Mouse (Mus musculus): ENCODE data around the gene Sec22b. TPM values are rescaled to one million over a fixed set of nuclear protein-coding genes. Genes with fewer than 3 reads are reported as not detected.

Gene Sec22b
- polyA plus RNA-seq, 1 experiment from 2014 or later = 89.3 TPM

DNA sequence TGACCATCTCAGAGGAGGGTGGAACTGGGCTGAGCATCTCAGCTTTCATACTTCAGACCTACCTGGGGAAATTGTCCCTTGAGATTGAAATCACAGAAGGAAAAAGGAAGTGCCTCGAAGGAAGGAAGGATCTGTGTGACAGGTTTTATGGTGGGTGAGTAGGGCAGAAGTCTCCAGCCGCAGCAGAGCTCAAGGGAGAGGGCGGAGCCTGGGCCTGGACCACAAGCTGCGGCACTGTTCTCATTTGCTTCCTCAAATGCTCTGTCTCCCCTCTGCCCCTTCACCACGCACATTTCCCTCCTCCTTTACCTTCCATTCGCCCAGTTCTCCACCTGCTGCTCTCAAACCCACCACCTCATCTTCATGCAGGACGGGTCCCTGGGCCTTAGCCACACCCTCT lies 70.1 kb downstream of the Sec22b start:
- 30% methylated on average over 7 of the region's 7 CpGs for WGBS
- ATAC-seq (replicated peaks) = no peak
- Histone ChIP-seq H3K4me1 (no peaks in the 10 kb centered on the region), H3K36me3 (replicated peaks) (no peaks in the 10 kb centered on the region), H3K9ac (no peak overlapping the region), H3K4me2 (no peak overlapping the region), H3K27ac (no peak overlapping the region), H3K9me3 (no peaks in the 10 kb centered on the region), H3K27me3 (replicated peaks) (no peaks in the 10 kb centered on the region), H3K4me3 (no peak overlapping the region)

DNA sequence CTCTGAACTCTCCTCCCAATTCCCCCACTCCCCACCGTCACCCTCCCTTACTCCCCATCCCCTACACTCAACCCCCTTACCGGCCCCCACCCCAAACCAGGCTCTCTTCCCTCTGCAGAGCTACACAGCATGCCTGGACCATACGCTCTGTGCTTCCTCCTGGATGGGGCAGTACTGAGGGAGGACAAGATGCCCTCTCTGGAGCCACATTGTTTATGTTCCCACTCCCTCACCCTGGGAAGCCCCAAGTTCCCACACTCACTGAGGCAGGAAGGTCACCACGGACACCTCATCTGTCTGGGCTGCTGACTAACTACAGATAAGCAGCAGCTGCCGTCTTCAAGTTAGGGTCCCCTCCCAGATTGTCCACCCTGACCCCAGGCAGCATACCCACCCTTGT lies 71.2 kb downstream of the Sec22b start:
- Histone ChIP-seq H3K4me2 (no peak overlapping the region), H3K9ac (no peak overlapping the region), H3K9me3 (no peaks in the 10 kb centered on the region), H3K4me1 (no peaks in the 10 kb centered on the region), H3K27ac (no peak overlapping the region), H3K36me3 (replicated peaks) (no peaks in the 10 kb centered on the region), H3K27me3 (replicated peaks) (no peaks in the 10 kb centered on the region), H3K4me3 (no peak overlapping the region)
- 0 out of 2 replicates have a peak, but pooled peaks have one; percentile 20 for ATAC-seq (replicated peaks)
- WGBS = 57% methylated on average over 5 of the region's 5 CpGs

DNA sequence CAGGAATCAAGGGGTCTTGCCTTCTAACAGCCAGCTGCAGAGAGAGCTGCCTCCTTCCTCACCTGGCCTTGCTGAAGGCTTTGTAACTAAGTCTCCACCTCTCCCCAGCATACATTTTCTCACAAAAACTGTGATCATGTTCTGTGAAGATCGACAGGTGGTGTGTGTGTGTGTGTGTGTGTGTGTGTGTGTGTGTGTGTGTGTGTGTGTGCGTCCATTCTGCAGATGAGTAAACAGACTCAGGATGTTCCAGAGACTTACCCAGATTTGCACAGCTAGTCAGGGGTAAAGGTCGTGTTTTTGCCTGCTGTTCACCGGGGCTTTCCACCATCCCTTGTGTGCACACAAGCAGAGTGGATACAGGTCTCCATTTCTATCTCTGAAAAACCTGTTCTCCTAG lies 71.7 kb downstream of the Sec22b start:
- H3K4me3 ChIP-seq = no peak overlapping the region
- no peak overlapping the region for H3K27ac ChIP-seq
- H3K9me3 ChIP-seq = no peaks in the 10 kb centered on the region
- no peaks in the 10 kb centered on the region for H3K4me1 ChIP-seq
- no peak overlapping the region for H3K4me2 ChIP-seq
- 91% methylated on average over 4 of the region's 4 CpGs for WGBS
- ATAC-seq (replicated peaks) = no peak
- no peaks in the 10 kb centered on the region for H3K27me3 ChIP-seq (replicated peaks)
- H3K36me3 ChIP-seq (replicated peaks) = no peaks in the 10 kb centered on the region
- H3K9ac ChIP-seq = no peak overlapping the region

Other genes with a start within 250 kb of the Sec22b start
- gene Prkab2, start 243.0 kb upstream of the Sec22b start, polyA plus RNA-seq (2015; fragmentation: Nextera tagmentation; extraction: Ambion mirVana) = 12.4 and 12.6 TPM in 2 replicates
- not detected in 2 replicates for gene Gm17651, start 226.5 kb upstream of the Sec22b start, polyA plus RNA-seq (2015; fragmentation: Nextera tagmentation; extraction: Ambion mirVana)
- 69.7 and 75.7 TPM in 2 replicates for gene Pde4dip, start 12.5 kb upstream of the Sec22b start, polyA plus RNA-seq (2015; fragmentation: Nextera tagmentation; extraction: Ambion mirVana)
- gene Notch2, start 112.3 kb downstream of the Sec22b start, polyA plus RNA-seq (2015; fragmentation: Nextera tagmentation; extraction: Ambion mirVana) = 9.0 and 10.4 TPM in 2 replicates

All from midbrain, embryonic 15.5 days (tissue).